Mouse (Mus musculus): Measurements from ENCODE around the gene Wdr82. TPM values are rescaled to one million over a fixed set of nuclear protein-coding genes. Genes with fewer than 3 reads are reported as not detected.

Gene Wdr82
- total and polyA plus RNA-seq, 3 experiments: 70.4 to 131 (median 100) TPM

GRCm38 (mm10) chr9:106235194-106235830 lies 64.6 kb downstream of the Wdr82 start:
- H3K9ac ChIP-seq (ENCODE audit: insufficient read depth, low read depth): no peak overlapping the region
- H3K4me1 ChIP-seq (ENCODE audit: control insufficient read depth in 1 of 2, insufficient read depth in 2 of 2): peaks cover 23 to 39% of the 10 kb centered on the region in 2 experiments
- peaks cover 57 to 81% of the 10 kb centered on the region in 2 experiments for H3K36me3 ChIP-seq (replicated peaks in 1 of 2; ENCODE audit: control insufficient read depth in 1 of 2, insufficient read depth in 1 of 2, low read length in 1 of 2)
- H3K9me3 ChIP-seq (replicated peaks; ENCODE audit: low read length): no peaks in the 10 kb centered on the region
- TF ChIP-seq TBP (conservative IDR thresholded peaks at IDR 0.05; ENCODE audit: low read depth, low read length): no peak
- TF ChIP-seq MAFK (IDR thresholded peaks at IDR 0.05; ENCODE audit: insufficient replicate concordance, low read length): no peak
- TF ChIP-seq ZC3H11A (IDR thresholded peaks at IDR 0.05; ENCODE audit: low read depth, low read length): no peak
- TF ChIP-seq PAX5 (IDR thresholded peaks at IDR 0.05; ENCODE audit: low read length): no peak
- no peak for TF ChIP-seq POLR2A (IDR thresholded peaks at IDR 0.05; ENCODE audit: low read depth, low read length)
- no peak for TF ChIP-seq SMC3 (IDR thresholded peaks at IDR 0.05; ENCODE audit: low read depth, low read length)
- no peak for TF ChIP-seq E2F4 (IDR thresholded peaks at IDR 0.05; ENCODE audit: insufficient replicate concordance, low read depth, low read length)
- no peak for TF ChIP-seq BHLHE40 (IDR thresholded peaks at IDR 0.05; ENCODE audit: low read depth, low read length)
- no peak for TF ChIP-seq JUN (IDR thresholded peaks at IDR 0.05; ENCODE audit: insufficient read depth, low read depth, low read length)
- no peak for TF ChIP-seq NRF1 (IDR thresholded peaks at IDR 0.05; ENCODE audit: low read depth, low read length)
- TF ChIP-seq ZNF384 (IDR thresholded peaks at IDR 0.05; ENCODE audit: low read depth, low read length): no peak
- no peak for TF ChIP-seq MYC (IDR thresholded peaks at IDR 0.05; ENCODE audit: low read depth, low read length)
- no peak for TF ChIP-seq RAD21 (IDR thresholded peaks at IDR 0.05; ENCODE audit: low read depth, low read length)
- TF ChIP-seq ZMIZ1 (IDR thresholded peaks at IDR 0.05; ENCODE audit: low read depth, low read length): no peak
- no peak for TF ChIP-seq MEF2A (IDR thresholded peaks at IDR 0.05; ENCODE audit: borderline replicate concordance, low read depth, low read length)
- TF ChIP-seq HCFC1 (IDR thresholded peaks at IDR 0.05; ENCODE audit: low read depth, low read length): no peak
- dilution Hi-C loops (cut with MboI; ENCODE audit: extremely low pct_ligation_motif_present, extremely low pct_unique_long_range_greater_than_20kb, low sequenced_read_pairs): no loop called here
- no peaks in the 10 kb centered on the region for H3K27me3 ChIP-seq (replicated peaks)
- no peak overlapping the region for H3K4me2 ChIP-seq (ENCODE audit: insufficient read depth, low read depth, poor library complexity, severe bottlenecking)
- H3K4me3 ChIP-seq (replicated peaks in 1 of 3; ENCODE audit: low read depth in 2 of 3, low read length in 2 of 3, poor library complexity in 1 of 3): no peak overlapping the region
- H3K27ac ChIP-seq (ENCODE audit: insufficient read depth, low read depth): no peak overlapping the region
- in situ Hi-C loops (cut with MboI; ENCODE audit: low pct_ligation_motif_present, low pct_unique_long_range_greater_than_20kb, low sequenced_read_pairs): no loop called here
- no peaks in the 10 kb centered on the region for H3K79me2 ChIP-seq (replicated peaks; ENCODE audit: control insufficient read depth, extremely low read depth, insufficient read depth, poor library complexity, severe bottlenecking)
- no peak for DNase-seq (ENCODE audit: extremely low read depth)

GRCm38 (mm10) chr9:106236156-106236817 lies 65.6 kb downstream of the Wdr82 start:
- H3K27me3 ChIP-seq (replicated peaks): no peaks in the 10 kb centered on the region
- no peaks in the 10 kb centered on the region for H3K79me2 ChIP-seq (replicated peaks; ENCODE audit: control insufficient read depth, extremely low read depth, insufficient read depth, poor library complexity, severe bottlenecking)
- no peak for TF ChIP-seq MAX (IDR thresholded peaks at IDR 0.05; ENCODE audit: low read length)
- TF ChIP-seq MXI1 (IDR thresholded peaks at IDR 0.05; ENCODE audit: low read depth, low read length): no peak
- no peak for TF ChIP-seq USF1 (IDR thresholded peaks at IDR 0.05; ENCODE audit: low read depth, low read length)
- TF ChIP-seq ZC3H11A (IDR thresholded peaks at IDR 0.05; ENCODE audit: low read depth, low read length): no peak
- no peak for TF ChIP-seq PAX5 (IDR thresholded peaks at IDR 0.05; ENCODE audit: low read length)
- TF ChIP-seq KAT2A (IDR thresholded peaks at IDR 0.05; ENCODE audit: insufficient replicate concordance, low read length): no peak
- in situ Hi-C loops (cut with MboI; ENCODE audit: low pct_ligation_motif_present, low pct_unique_long_range_greater_than_20kb, low sequenced_read_pairs): no loop called here
- no peak overlapping the region for H3K27ac ChIP-seq (ENCODE audit: insufficient read depth, low read depth)
- H3K9me3 ChIP-seq (replicated peaks; ENCODE audit: low read length): no peaks in the 10 kb centered on the region
- H3K4me2 ChIP-seq (ENCODE audit: insufficient read depth, low read depth, poor library complexity, severe bottlenecking): no peak overlapping the region
- DNase-seq (ENCODE audit: extremely low read depth): no peak
- no peak overlapping the region for H3K9ac ChIP-seq (ENCODE audit: insufficient read depth, low read depth)
- H3K4me3 ChIP-seq (replicated peaks in 1 of 3; ENCODE audit: low read depth in 2 of 3, low read length in 2 of 3, poor library complexity in 1 of 3): no peak overlapping the region
- dilution Hi-C loops (cut with MboI; ENCODE audit: extremely low pct_ligation_motif_present, extremely low pct_unique_long_range_greater_than_20kb, low sequenced_read_pairs): no loop called here
- H3K4me1 ChIP-seq (ENCODE audit: control insufficient read depth in 1 of 2, insufficient read depth in 2 of 2): peaks cover 16 to 30% of the 10 kb centered on the region in 2 experiments
- H3K36me3 ChIP-seq (replicated peaks in 1 of 2; ENCODE audit: control insufficient read depth in 1 of 2, insufficient read depth in 1 of 2, low read length in 1 of 2): peaks cover 64 to 90% of the 10 kb centered on the region in 2 experiments
